Mouse (Mus musculus) granulocyte monocyte progenitor cell, adult 5-6 weeks (primary cell): ENCODE data around the gene Trp53bp1. TPM values are rescaled to one million over a fixed set of nuclear protein-coding genes. Genes with fewer than 3 reads are reported as not detected.
A peak's percentile ranks its signal among the peaks of the same experiment; 100 is the strongest.

Source experiments
- ATAC-seq: replicated peaks from 2 replicates; pipeline ENCODE4 v1.8.0; 2016; ENCODE audit warnings: mild to moderate bottlenecking, moderate TSS enrichment, inconsistent platforms; ENCODE audit not compliant: poor library complexity, severe bottlenecking
- total RNA-seq, 2 experiments: library from RNA; stranded (forward) in 1 of 2; stranded (reverse) in 1 of 2; fragments of 200-712, 200-1000 nt in 1 of 2; fragments of >200 nt in 1 of 2; fragmentation: Nextera tagmentation in 1 of 2; gene quantifications; 2 replicates each; pipeline ENCODE4 v1.2.3; 2014 to 2017

Trp53bp1 gene
- 30.9 and 43.3 TPM in 2 replicates for total RNA-seq (2014; fragmentation: Nextera tagmentation)
- 33.3 and 43.6 TPM in 2 replicates for total RNA-seq (2017)

- peak; percentile 100 for ATAC-seq
Measured at GRCm38 (mm10) chr2:121271236-121271927, at the start of gene Trp53bp1. Trp53bp1 (minus strand) TSS chr2:121271407.

- no peak for ATAC-seq
Measured at GRCm38 (mm10) chr2:121316278-121316677, 45.1 kb upstream of the Trp53bp1 start.

GRCm38 (mm10) chr2:121308997-121309416 is 37.8 kb upstream of the Trp53bp1 start:
- peak; percentile 89 for ATAC-seq

DNA sequence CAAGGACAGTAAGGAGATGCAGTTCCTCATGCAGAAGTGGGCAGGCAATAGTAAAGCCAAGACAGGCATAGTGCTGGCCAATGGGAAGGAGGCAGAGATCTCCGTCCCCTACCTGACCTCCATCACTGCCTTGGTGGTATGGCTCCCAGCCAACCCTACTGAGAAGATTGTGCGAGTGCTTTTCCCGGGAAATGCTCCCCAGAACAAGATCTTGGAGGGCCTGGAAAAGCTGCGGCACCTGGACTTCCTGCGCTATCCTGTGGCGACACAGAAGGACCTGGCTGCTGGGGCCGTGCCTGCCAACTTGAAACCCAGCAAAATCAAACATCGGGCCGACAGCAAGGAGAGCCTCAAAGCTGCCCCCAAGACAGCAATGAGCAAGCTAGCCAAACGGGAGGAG is 28.8 kb upstream of the Trp53bp1 start:
- ATAC-seq = no peak

- ATAC-seq = no peak
Measured at GRCm38 (mm10) chr2:121299471-121299870, 28.3 kb upstream of the Trp53bp1 start.

DNA sequence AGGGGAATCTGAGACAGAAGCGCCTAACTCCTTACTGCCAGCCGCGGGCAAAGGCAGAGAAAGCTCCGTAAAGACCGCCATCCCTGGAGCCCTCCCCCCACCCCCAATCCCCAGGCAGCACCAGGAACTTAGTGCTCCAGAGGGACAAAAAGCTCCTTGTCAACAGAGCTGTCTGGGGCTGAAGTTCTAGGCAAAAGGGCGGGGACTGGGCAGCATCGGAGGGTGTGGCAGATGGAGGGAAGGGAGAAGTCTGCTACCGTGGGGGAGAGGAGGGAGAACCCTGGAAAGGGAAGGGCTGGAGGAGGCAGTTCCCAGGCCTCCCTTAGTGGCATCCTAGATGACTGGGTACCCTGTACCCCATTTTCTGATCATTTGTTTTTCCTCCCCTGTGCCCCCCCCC is 26.9 kb upstream of the Trp53bp1 start:
- no peak for ATAC-seq

DNA sequence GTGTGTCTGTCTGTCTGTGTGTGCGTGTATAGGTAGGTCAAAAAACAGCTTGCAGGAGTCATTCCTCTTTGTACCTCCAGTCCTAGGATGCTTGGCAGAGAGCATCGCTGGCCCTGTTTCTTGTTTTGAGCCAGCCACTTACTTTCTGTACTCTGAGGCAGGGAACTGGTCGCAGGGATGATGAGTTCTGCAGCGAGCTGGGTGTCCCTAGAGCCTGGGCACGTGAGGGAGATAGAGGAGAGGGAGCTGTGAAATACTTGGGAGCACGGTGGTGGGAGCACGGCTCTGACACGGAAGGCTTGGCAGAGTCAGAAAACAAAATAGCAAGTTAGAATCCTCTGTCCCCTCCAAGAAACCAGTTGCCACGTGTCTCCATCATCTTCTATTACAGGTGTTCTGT is 26.5 kb upstream of the Trp53bp1 start:
- ATAC-seq = no peak

- ATAC-seq = no peak
Measured at GRCm38 (mm10) chr2:121296754-121297231, 25.6 kb upstream of the Trp53bp1 start.

- ATAC-seq = 0 out of 2 replicates have a peak, but pooled peaks have one; percentile 16
Measured at GRCm38 (mm10) chr2:121295608-121296571, 24.7 kb upstream of the Trp53bp1 start.

GRCm38 (mm10) chr2:121294753-121295607 is 23.8 kb upstream of the Trp53bp1 start:
- ATAC-seq = 0 out of 2 replicates have a peak, but pooled peaks have one; percentile 6

GRCm38 (mm10) chr2:121294182-121294581 is 23.0 kb upstream of the Trp53bp1 start:
- peak; percentile 23 for ATAC-seq

DNA sequence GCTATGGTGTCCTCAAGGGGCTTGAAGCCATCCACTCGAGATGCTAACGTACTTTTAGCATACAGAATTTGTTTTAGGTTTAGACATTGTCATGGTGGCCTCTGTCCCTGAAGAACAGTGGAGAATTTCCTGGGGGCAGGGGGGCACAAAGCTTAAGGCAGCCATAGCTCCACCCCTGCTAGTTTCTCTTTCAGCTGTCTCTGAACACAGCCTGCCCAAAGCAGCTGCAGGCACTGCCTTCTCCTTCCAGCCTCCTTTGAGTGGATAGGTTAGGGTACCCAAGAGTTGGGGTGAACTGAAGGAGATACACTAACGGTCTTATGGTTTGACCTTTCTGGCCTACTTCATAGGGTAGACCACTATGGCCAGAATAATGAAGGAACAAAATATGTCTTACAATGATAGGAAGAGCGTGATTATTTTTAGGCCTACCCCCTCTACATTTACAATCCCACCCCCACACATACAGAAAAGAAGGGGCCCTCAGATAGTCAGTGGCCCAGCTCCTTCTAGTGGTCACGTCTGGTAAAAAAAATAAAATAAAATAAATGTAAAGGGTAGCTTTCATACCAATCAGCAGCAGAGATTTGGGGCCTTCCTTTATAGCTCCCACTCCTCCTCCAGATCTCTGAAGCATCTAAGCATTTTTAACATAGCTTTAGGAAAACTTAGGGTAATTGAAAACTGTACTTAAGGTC is 21.3 kb upstream of the Trp53bp1 start:
- no peak for ATAC-seq

GRCm38 (mm10) chr2:121289730-121290540 is 18.7 kb upstream of the Trp53bp1 start:
- no peak for ATAC-seq

- peak; percentile 95 for ATAC-seq
Measured at GRCm38 (mm10) chr2:121288901-121289729, 17.9 kb upstream of the Trp53bp1 start, which contains the start of gene Map1a. Map1a (plus strand) TSS chr2:121289600.

GRCm38 (mm10) chr2:121287850-121288249 is 16.6 kb upstream of the Trp53bp1 start:
- ATAC-seq = no peak

GRCm38 (mm10) chr2:121271928-121272516 is 815 bp upstream of the Trp53bp1 start:
- no peak for ATAC-seq

DNA sequence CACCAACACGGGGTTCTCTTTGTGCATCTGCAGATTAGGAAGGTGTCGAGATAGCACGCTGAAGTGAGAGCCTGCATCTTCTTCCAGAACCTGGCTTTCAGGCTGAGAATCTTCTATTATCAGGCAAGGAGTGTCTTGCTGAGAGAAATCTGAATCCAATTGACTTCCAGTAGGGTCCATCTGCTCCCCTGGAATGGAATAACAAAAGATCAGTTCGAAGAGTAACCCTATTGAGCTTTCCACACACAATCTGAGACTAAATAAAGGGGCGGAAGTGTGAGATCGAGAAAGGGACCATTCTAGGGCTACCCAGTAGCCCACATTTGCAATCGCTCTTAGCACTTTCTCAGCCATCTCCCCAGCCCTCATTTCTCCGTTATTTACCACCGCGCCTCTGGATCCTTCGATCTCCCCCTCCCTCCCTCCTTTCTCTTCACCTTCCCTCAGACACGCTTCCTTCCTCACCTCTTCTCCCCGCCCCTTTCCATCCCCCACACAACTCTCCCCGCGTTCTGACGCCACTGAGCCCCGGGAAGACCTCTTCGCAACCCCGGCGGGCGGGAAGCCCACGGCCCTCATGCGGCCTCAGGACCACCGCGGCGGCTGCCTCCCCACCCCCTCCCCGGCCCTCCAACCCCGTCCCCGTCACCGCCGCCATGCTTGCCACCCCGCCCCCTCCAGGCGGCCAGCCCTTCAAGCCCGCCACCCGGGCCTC is 529 bp downstream of the Trp53bp1 start:
- peak; percentile 38 for ATAC-seq
